Mouse (Mus musculus): ENCODE measurements at regions not wholly inside any gene's neighbourhood (a gene's known extent, or its start where the extent isn't known, plus 50 kb on each side); places are given as distances from the start of the nearest gene placed in this dataset.

DNA sequence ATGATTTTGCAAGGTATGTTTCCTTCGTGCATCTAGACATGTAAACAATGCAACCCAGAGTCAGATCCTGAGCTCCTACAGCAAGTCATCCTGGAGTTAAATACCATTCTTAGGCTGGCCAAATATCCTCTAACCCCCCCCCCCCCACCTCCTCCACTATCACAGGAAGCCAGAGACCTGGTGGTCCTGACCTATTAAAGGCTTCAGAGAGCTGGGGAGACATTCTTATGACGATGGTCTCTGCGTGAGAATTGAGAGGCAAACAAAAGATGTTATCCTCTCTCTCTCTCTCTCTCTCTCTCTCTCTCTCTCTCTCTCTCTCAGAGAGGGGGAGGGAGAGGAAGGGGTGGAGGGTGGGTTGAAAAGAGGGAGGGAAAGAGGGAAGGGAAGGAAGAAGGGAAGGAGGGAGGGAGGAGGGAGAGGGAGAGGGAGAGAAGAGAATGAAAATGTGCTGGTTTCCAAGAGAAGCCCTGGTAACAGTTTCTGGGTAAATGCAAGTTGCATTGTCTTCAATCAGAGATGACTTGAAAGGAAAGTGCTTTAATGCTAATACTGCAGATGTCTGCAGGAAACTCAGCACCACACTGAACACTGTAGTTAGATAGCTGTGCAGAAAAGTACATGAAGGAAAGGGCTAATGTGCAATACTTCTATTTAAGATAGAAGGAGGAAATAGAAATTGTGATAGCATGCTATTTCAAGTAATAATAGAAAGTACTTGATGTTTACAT is 125.3 kb downstream of the Tmem38b start:
- 21% methylated on average over 3 of the region's 3 CpGs for WGBS
- no peak overlapping the region for H3K4me2 ChIP-seq (ENCODE audit: low read depth, low read length)
- no peaks in the 10 kb centered on the region for H3K4me1 ChIP-seq (ENCODE audit: control insufficient read depth, insufficient read depth, low read length)
- H3K27me3 ChIP-seq (ENCODE audit: control insufficient read depth, insufficient read depth, low read length) = no peaks in the 10 kb centered on the region
- no peak overlapping the region for H3K4me3 ChIP-seq (ENCODE audit: low read depth, low read length)
- H3K36me3 ChIP-seq (ENCODE audit: control insufficient read depth, insufficient read depth, low read length) = no peaks in the 10 kb centered on the region
- no peak for ATAC-seq (ENCODE audit: low read depth)
- H3K9me3 ChIP-seq (ENCODE audit: control insufficient read depth, low read length) = no peaks in the 10 kb centered on the region
- no peak overlapping the region for H3K9ac ChIP-seq (replicated peaks; ENCODE audit: low read depth, low read length)
- H3K27ac ChIP-seq (ENCODE audit: low read depth, low read length) = no peak overlapping the region; the same call in 1 of the 2 replicates

DNA sequence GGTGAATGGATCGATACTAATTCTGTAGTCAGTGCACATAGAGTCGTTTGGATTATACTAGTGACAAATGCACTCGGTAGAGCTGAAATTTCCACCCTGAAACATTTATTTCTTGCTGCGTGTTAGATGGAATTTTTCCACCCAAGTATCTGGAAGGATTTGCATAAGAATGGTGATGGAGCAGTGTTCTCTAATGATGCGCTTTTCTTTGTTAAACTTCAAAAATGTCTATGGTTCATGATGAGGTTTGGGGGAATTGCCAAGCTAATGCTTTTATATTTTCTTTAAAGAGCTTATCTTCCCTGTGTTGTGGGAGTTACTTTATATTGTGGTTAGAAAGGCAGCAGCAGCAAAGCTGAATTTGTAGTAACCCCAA is 125.9 kb downstream of the Tmem38b start:
- H3K9ac ChIP-seq (replicated peaks; ENCODE audit: low read depth, low read length) = no peak overlapping the region
- H3K27me3 ChIP-seq (ENCODE audit: control insufficient read depth, insufficient read depth, low read length) = no peaks in the 10 kb centered on the region
- H3K4me3 ChIP-seq (ENCODE audit: low read depth, low read length) = no peak overlapping the region
- no peaks in the 10 kb centered on the region for H3K9me3 ChIP-seq (ENCODE audit: control insufficient read depth, low read length)
- H3K4me2 ChIP-seq (ENCODE audit: low read depth, low read length) = no peak overlapping the region
- WGBS = 51% methylated on average over 5 of the region's 5 CpGs
- no peak overlapping the region; the same call in 1 of the 2 replicates for H3K27ac ChIP-seq (ENCODE audit: low read depth, low read length)
- ATAC-seq (ENCODE audit: low read depth) = no peak
- no peaks in the 10 kb centered on the region for H3K4me1 ChIP-seq (ENCODE audit: control insufficient read depth, insufficient read depth, low read length)
- no peaks in the 10 kb centered on the region for H3K36me3 ChIP-seq (ENCODE audit: control insufficient read depth, insufficient read depth, low read length)

DNA sequence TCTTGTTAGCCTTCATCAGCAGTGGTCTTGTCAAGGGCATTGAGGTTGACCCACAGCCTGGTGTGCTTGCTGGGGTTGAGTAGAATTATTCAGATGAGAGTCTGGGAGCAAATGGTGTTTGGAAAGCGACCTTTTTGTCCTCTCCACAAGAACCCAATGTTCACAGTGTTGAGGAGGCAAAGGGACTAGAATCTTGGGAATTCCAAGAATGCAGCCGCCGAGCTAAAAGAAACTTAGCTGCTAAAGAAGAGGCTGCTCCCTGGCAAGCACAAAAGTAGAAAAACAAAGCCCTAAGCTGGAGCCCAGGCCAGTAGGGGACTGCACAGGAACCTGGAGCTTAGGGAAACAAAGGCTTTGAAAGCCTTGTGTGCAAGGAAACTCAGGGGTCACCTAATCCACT is 126.4 kb downstream of the Tmem38b start:
- Histone ChIP-seq H3K4me2 (ENCODE audit: low read depth, low read length) (no peak overlapping the region), H3K36me3 (ENCODE audit: control insufficient read depth, insufficient read depth, low read length) (no peaks in the 10 kb centered on the region), H3K27ac (ENCODE audit: low read depth, low read length) (no peak overlapping the region; the same call in 1 of the 2 replicates), H3K4me1 (ENCODE audit: control insufficient read depth, insufficient read depth, low read length) (no peaks in the 10 kb centered on the region), H3K9me3 (ENCODE audit: control insufficient read depth, low read length) (no peaks in the 10 kb centered on the region), H3K4me3 (ENCODE audit: low read depth, low read length) (no peak overlapping the region), H3K27me3 (ENCODE audit: control insufficient read depth, insufficient read depth, low read length) (no peaks in the 10 kb centered on the region), H3K9ac (replicated peaks; ENCODE audit: low read depth, low read length) (no peak overlapping the region)
- 14% methylated on average over 3 of the region's 3 CpGs for WGBS
- ATAC-seq (ENCODE audit: low read depth) = no peak

DNA sequence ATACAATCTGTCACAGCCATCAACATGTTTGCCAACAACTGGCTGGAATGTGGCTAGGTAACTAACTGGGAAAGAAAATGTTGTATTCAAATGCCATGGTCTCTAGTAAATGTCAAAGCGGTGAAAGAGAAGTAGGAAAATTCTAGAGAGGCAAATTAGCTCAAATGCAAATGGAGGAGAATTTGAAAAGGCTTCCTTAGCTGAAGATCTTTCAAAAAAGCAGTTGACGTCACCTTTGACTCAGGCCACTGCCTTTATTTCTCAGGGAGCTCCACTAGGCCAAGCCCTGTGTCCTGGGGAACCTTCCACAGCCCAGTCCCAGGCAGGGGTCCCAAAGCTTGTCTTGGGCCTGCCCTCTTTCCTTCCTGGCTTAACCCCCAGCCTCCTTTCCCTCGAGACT is 136.6 kb downstream of the Tmem38b start:
- Histone ChIP-seq H3K4me1 (ENCODE audit: control insufficient read depth, insufficient read depth, low read length) (no peaks in the 10 kb centered on the region), H3K9me3 (ENCODE audit: control insufficient read depth, low read length) (no peaks in the 10 kb centered on the region), H3K36me3 (ENCODE audit: control insufficient read depth, insufficient read depth, low read length) (no peaks in the 10 kb centered on the region), H3K4me2 (ENCODE audit: low read depth, low read length) (no peak overlapping the region), H3K9ac (replicated peaks; ENCODE audit: low read depth, low read length) (no peak overlapping the region), H3K4me3 (ENCODE audit: low read depth, low read length) (no peak overlapping the region), H3K27me3 (ENCODE audit: control insufficient read depth, insufficient read depth, low read length) (no peaks in the 10 kb centered on the region), H3K27ac (ENCODE audit: low read depth, low read length) (no peak overlapping the region)
- ATAC-seq (ENCODE audit: low read depth) = no peak
- 65% methylated on average over 3 of the region's 3 CpGs for WGBS

DNA sequence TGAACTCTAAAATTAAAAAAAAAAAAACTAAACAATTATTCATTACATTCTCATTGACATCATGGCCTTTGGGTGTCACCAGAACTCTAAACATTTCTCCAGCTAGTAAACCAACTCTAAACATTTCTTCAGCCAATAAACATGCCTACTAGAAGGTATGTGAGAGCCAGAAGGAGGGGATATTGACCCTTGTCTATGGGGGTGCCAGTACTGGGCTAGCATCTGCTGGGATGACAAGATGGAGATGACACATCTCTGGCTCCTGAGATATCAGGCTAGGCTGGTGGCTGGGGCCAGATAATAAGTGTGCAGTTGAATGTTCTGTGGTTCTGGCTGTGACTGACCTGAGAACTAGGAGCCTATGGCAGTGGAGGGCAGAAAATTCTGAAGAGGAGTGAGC is 144.6 kb downstream of the Tmem38b start:
- no peak for ATAC-seq (ENCODE audit: low read depth)
- Histone ChIP-seq H3K9me3 (ENCODE audit: control insufficient read depth, low read length) (no peaks in the 10 kb centered on the region), H3K4me1 (ENCODE audit: control insufficient read depth, insufficient read depth, low read length) (no peaks in the 10 kb centered on the region), H3K36me3 (ENCODE audit: control insufficient read depth, insufficient read depth, low read length) (no peaks in the 10 kb centered on the region), H3K4me2 (ENCODE audit: low read depth, low read length) (no peak overlapping the region), H3K27me3 (ENCODE audit: control insufficient read depth, insufficient read depth, low read length) (no peaks in the 10 kb centered on the region), H3K27ac (ENCODE audit: low read depth, low read length) (no peak overlapping the region), H3K9ac (replicated peaks; ENCODE audit: low read depth, low read length) (no peak overlapping the region), H3K4me3 (ENCODE audit: low read depth, low read length) (no peak overlapping the region)

- no peaks in the 10 kb centered on the region for H3K36me3 ChIP-seq (ENCODE audit: control insufficient read depth, insufficient read depth, low read length)
- ATAC-seq (ENCODE audit: low read depth) = no peak
- no peak overlapping the region for H3K4me2 ChIP-seq (ENCODE audit: low read depth, low read length)
- H3K9ac ChIP-seq (replicated peaks; ENCODE audit: low read depth, low read length) = no peak overlapping the region
- 100% methylated on average over 2 of the region's 2 CpGs for WGBS
- H3K4me3 ChIP-seq (ENCODE audit: low read depth, low read length) = no peak overlapping the region
- H3K27me3 ChIP-seq (ENCODE audit: control insufficient read depth, insufficient read depth, low read length) = no peaks in the 10 kb centered on the region
- no peaks in the 10 kb centered on the region for H3K4me1 ChIP-seq (ENCODE audit: control insufficient read depth, insufficient read depth, low read length)
- no peaks in the 10 kb centered on the region for H3K9me3 ChIP-seq (ENCODE audit: control insufficient read depth, low read length)
- no peak overlapping the region for H3K27ac ChIP-seq (ENCODE audit: low read depth, low read length)
These were observed 145.1 kb downstream of the Tmem38b start for GRCm38 (mm10) chr4:53970960-53971359.

- Histone ChIP-seq H3K27ac (ENCODE audit: low read depth, low read length) (no peak overlapping the region), H3K36me3 (ENCODE audit: control insufficient read depth, insufficient read depth, low read length) (no peaks in the 10 kb centered on the region), H3K4me3 (ENCODE audit: low read depth, low read length) (no peak overlapping the region), H3K9ac (replicated peaks; ENCODE audit: low read depth, low read length) (no peak overlapping the region), H3K27me3 (ENCODE audit: control insufficient read depth, insufficient read depth, low read length) (no peaks in the 10 kb centered on the region), H3K4me1 (ENCODE audit: control insufficient read depth, insufficient read depth, low read length) (no peaks in the 10 kb centered on the region), H3K4me2 (ENCODE audit: low read depth, low read length) (no peak overlapping the region), H3K9me3 (ENCODE audit: control insufficient read depth, low read length) (no peaks in the 10 kb centered on the region)
- WGBS = 82% methylated on average over 12 of the region's 12 CpGs
- ATAC-seq (ENCODE audit: low read depth) = no peak
These were observed 150.3 kb downstream of the Tmem38b start for GRCm38 (mm10) chr4:53976036-53976638.

DNA sequence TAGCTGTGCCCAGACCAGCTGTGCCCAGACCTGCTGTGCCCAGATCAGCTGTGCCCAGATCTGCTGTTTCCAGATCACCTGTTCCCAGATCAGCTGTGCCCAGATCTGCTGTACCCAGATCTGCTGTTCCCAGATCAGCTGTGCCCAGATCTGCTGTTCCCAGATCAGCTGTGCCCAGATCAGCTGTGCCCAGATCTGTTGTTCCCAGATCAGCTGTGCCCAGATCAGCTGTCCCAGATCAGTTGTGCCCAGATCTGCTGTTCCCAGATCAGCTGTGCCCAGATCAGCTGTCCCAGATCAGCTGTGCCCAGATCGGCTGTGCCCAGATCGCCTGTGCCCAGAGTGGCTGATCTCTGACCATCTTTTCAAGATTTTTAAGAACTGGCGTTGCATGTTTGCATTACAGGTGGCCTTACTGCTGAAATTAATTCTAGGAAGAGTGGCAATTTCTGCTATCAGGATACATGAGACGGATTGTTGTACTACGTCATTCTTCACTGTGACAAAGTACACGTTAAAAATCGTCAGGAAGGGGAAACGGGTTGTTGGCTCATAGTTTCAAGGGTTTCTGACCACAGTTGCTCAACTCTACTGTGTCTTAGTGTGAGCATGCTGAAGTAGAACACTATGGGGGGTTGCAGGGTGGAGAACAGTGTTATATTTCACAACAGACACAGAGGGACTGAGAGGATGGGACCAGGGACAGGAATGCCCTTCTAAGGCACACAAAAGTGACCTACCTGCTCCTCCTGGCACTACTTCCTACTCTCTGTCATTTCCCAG is 160.9 kb downstream of the Tmem38b start:
- Histone ChIP-seq H3K9me3 (ENCODE audit: control insufficient read depth, low read length) (no peaks in the 10 kb centered on the region), H3K9ac (replicated peaks; ENCODE audit: low read depth, low read length) (no peak overlapping the region), H3K36me3 (ENCODE audit: control insufficient read depth, insufficient read depth, low read length) (no peaks in the 10 kb centered on the region), H3K27me3 (ENCODE audit: control insufficient read depth, insufficient read depth, low read length) (no peaks in the 10 kb centered on the region), H3K27ac (ENCODE audit: low read depth, low read length) (no peak overlapping the region), H3K4me3 (ENCODE audit: low read depth, low read length) (no peak overlapping the region), H3K4me2 (ENCODE audit: low read depth, low read length) (no peak overlapping the region), H3K4me1 (ENCODE audit: control insufficient read depth, insufficient read depth, low read length) (no peaks in the 10 kb centered on the region)
- WGBS = 92% methylated on average over 8 of the region's 8 CpGs
- ATAC-seq (ENCODE audit: low read depth) = no peak

DNA sequence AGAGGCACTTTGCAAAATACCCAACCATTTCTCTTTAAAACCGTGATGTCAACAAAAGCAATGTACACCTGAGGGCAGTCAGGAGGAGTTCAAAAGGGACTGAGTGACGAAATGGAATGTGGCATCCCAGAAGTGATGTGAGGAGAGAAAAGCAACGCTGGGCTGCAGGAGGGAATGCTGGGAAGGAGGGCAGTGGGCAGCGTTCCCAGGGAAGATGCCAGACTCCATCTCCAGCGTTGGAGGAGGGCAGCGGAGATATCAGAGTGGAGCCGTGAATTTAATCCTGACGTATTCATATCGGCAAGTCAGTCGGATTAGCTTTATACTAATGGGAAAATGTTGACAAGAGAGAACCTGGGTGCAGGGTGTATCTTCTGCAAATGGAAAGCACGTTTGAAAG is 161.7 kb downstream of the Tmem38b start:
- Histone ChIP-seq H3K9ac (replicated peaks; ENCODE audit: low read depth, low read length) (no peak overlapping the region), H3K27me3 (ENCODE audit: control insufficient read depth, insufficient read depth, low read length) (no peaks in the 10 kb centered on the region), H3K4me2 (ENCODE audit: low read depth, low read length) (no peak overlapping the region), H3K27ac (ENCODE audit: low read depth, low read length) (no peak overlapping the region), H3K4me3 (ENCODE audit: low read depth, low read length) (no peak overlapping the region), H3K36me3 (ENCODE audit: control insufficient read depth, insufficient read depth, low read length) (no peaks in the 10 kb centered on the region), H3K4me1 (ENCODE audit: control insufficient read depth, insufficient read depth, low read length) (no peaks in the 10 kb centered on the region), H3K9me3 (ENCODE audit: control insufficient read depth, low read length) (no peaks in the 10 kb centered on the region)
- 91% methylated on average over 11 of the region's 11 CpGs for WGBS
- ATAC-seq (ENCODE audit: low read depth) = no peak

All from neural tube, embryonic 14.5 days (tissue).